Mouse (Mus musculus) thymus, adult 18-20 months (tissue): ENCODE measurements around the gene Sertad3.

ENCODE experiments used
- DNase-seq, 2 experiments: peaks; one replicate each; pipeline ENCODE4 v3.0.0; 2022; ENCODE audit warnings: mixed read lengths in 2 of 2

Sertad3 gene

DNA sequence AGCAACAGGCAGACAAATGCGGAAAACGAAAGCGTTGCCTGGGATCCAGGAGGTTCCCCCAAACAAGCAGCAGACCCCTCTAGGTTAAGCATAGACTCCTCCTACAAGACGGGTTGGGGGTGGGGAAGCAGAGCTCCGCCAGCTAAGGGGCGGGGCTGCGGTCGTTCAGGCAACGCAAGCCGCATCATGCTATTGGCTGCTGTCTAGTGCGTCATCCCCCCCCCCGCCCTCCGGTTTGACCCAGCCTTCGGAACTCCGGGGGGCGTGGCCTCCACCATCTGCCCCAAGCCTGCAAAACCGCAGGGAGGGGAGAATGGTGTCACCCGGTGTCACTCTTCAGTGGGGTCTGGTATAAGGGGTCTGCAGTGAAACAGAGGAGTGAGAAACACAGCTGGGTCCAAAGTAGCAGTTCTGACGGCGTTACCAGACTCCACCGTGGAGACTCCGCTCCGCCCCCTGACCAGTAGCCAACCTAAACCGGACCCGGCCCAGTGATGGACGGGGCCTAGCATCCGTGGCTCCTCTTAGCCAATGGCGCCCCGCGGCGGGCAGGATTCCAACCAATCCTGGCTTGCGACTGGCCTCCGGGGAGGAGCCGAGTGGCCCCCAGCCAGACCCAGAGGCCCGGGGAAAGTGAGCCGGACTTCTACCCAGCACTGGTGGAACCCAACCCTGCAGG, at the start of gene Sertad3:
TSS of gene Sertad3 (plus strand) at position 613 of the 679 bp plus-strand sequence.
- peak; percentile 95 to 98 for DNase-seq

DNA sequence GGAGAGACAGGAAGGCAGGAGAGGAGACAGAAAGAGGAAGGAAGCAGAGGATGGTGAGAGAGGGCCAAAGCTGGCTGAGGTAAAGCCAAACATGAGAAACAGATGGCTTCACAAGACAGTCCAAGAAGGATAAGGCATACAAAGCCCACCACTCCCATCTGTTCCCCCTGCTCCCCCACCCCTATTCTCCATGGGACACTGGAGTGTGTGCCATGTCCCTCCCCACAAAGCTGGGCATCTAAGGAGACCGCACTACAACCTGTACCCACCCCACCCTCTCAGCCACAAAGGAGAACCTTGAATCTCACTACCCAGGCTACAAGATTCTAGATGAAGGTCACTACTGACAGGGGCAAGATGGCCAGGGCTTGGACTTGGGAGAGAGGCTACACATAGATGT, 46.2 kb upstream of the Sertad3 start:
- no peak for DNase-seq

- no peak for DNase-seq
These were observed 45.6 kb upstream of the Sertad3 start for GRCm38 (mm10) chr7:27428002-27428401.

GRCm38 (mm10) chr7:27429135-27429534, 44.4 kb upstream of the Sertad3 start:
- no peak for DNase-seq

GRCm38 (mm10) chr7:27433349-27433748, 40.2 kb upstream of the Sertad3 start:
- no peak for DNase-seq

GRCm38 (mm10) chr7:27433794-27434193, 39.8 kb upstream of the Sertad3 start:
- DNase-seq: no peak

- peak; percentile 3 to 14 for DNase-seq
These were observed 36.0 kb upstream of the Sertad3 start for GRCm38 (mm10) chr7:27437544-27437943.

DNA sequence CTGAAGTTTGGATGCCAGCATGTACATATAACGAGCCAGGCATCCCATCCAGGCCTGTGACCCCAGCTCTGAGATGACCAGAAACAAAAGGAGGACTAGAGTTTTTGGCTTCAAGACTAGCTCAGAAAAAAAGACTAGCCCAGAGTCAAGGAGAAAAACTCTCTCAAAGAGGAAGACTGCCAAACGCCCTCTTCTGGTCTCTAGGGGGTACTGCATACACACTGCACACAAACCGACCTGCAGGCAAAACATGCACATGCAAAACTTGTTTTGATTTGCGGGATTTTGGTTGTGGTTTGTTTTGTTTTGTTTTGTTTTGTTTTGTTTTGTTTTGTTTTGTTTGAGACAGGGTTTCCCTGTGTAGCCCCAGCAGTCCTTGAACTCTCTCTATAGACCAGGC, 33.6 kb upstream of the Sertad3 start:
- no peak for DNase-seq

GRCm38 (mm10) chr7:27446051-27446450, 27.5 kb upstream of the Sertad3 start:
- no peak for DNase-seq

DNA sequence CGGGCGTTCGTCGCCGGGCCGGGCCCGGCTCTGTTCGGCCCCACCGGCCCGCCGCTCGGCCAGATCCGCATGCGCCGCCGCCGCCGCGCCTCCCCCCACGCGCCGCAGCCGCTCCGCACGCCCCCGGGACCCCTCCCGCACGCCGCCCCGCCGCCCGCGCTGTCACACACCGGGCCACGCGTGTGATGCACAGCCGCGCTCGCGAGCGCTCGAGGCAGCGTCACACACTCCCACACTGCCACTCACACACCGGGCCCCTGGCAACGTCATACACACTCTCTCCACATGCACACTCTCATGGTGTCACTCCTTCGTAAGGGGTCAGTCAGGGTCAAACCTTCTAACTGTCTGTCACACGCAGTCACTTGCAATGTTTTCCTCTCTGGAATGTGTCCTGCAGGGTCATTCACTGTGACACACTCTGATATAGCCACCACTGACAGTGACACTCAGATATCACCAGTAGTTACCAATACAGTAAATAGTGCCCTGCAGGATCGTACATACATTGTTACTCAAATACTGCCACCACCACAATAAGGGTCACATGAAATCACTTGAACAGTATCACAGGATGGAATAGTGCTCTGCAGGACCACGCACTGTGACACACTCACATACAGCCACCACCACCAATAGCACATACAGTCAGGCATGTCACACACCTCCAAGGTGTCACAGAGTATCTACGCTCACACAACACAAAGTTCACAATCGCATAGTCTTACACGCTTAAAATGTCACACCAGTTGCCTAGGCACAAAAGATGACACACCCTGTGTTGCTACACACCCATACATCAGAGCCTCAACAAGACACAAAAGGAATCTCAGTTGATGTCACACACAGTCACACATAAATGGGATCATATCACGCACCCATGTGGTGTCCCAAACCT, 26.8 kb upstream of the Sertad3 start:
- DNase-seq: no peak

DNA sequence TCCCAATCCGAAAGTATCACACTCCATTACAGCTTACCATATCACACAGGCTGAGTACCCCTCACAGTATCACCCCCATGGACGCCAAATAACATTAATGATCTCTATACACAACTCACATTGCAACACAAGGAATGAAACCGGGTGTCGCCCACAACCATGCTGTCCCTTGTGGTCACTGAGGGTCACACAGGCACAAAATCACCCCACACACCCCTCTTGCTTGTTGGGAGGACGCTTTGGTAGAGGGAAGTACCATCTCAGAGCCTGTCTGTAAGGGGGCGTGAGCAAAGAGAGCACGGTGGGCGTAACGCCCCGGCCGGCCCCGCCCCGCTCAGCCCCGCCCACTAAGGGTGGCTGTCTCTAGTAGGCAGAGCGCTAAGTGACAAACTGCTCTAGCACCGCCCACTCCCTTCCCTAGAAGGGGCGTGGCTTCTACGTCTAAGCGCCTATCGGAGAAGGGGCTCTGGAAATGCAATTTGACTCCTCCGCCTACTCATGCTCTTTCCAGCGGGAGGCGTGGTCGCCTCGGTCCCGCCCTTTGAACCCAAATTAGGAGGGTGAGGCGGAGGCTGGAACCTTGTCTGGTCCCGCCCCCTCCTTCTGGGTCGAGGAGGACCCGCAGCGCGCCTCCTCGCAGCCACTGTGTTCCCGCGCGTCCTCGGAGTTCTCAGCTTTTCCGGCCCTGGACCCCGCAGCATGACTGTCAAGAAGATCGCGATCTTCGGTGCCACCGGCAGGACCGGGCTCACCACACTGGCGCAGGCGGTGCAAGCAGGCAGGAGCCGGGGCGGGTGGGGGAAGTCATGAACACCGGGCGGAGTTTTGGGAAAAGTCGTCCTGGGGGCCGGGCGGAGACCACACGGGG, 25.9 kb upstream of the Sertad3 start, which contains the start of the genes Sptbn4 and Blvrb:
TSS of gene Sptbn4 (minus strand) at position 268 of the 868 bp plus-strand sequence.
TSS of gene Blvrb (plus strand) at position 560 of the 868 bp plus-strand sequence.
- DNase-seq: peak; percentile 97 to 98

GRCm38 (mm10) chr7:27448421-27449206, 25.0 kb upstream of the Sertad3 start:
- DNase-seq: peak in 1 of 2 experiments; percentile 17

GRCm38 (mm10) chr7:27449256-27449862, 24.2 kb upstream of the Sertad3 start:
- DNase-seq: peak; percentile 11 to 34

GRCm38 (mm10) chr7:27451359-27451758, 22.2 kb upstream of the Sertad3 start:
- DNase-seq: no peak

DNA sequence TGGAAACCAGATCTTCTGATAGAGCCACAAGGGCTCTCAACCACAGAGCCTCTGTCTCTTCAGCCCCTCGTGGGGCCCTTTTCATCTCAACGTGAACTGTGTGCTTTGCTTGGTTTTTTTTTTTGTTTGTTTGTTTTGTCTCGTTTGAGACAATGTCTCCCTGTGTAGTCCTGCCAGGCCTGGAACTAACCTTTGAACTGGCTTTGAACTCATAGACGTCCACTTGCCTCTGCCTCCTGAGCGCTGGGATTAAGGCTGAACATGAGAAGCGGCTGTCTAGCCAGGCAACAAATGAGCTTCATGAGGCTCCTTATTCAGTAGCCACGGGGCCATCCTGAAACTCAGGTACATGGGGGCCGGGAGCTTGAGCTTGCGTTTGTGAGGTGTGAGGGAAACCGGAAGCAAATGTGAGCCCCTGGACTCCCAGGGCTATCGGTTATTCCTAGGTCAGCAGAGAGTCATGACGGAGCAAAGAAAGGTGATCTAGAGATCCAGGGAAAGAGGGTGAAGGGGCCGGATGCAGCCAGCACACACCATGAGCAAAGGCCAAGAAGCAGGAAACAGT, 21.3 kb upstream of the Sertad3 start:
- DNase-seq: no peak

GRCm38 (mm10) chr7:27454461-27455121, 19.0 kb upstream of the Sertad3 start:
- DNase-seq: no peak

DNA sequence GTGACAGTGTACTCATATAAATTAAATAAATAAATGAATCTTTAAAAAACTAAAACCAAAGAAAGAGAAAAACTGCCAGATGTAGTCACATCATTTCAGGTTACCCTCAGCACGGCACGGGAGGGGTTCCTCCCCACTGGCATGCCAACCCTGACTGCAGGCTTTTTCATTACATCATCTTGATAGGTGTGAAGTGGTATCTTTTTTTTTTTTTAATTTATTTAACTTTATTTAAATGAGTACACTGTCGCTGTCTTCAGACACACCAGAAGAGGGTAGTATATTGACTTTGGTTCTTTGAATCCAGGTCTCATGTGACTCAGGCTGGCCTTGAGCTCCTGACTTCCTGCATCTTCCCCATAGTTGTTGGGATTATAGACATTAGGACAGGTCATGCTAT, 18.3 kb upstream of the Sertad3 start:
- DNase-seq: no peak

GRCm38 (mm10) chr7:27458614-27459013, 15.0 kb upstream of the Sertad3 start:
- no peak for DNase-seq

GRCm38 (mm10) chr7:27459640-27460039, 13.9 kb upstream of the Sertad3 start:
- DNase-seq: no peak

GRCm38 (mm10) chr7:27460477-27460876, 13.1 kb upstream of the Sertad3 start:
- DNase-seq: no peak

DNA sequence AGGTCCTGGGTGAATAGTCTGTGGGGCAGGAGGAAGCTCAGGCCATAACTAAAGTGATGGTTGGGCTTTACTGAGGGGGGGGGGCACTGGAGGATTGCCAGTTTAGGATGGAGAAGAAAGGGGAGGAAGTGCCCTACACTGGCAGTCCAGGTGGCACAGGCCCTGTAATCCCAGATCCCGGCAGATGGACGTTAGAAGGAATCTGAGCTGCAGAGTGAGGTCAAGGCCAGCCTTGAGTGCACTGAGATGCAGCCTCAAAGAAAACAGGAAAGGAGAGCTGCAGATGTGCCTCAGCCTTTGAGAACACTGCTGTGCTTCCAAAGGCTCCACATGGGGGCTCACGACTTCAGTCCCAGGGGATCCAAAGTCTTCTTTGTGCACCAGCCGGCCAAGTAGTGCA, 5.9 kb upstream of the Sertad3 start:
- DNase-seq: no peak
